Mouse (Mus musculus): Measurements from ENCODE around the gene Rp9.

The Rp9 gene

DNA sequence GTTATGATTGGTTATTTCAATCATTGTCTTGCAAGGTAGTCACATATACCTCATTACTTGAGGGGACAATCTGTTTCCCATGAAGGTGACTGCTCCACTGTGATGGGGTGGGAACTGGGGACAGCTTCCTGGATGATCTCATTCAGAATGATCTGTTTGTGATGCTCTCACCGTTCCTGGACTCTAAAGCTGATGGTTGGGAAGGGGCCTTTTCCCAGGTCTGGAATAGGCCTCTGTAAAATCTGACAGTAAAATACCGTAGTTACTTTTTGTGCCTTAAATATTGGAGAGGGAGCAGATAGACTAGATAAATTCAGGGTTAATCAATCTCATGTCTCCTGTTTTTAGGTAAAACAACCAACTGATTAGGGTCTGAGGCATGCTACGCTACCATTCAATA, at the start of gene Rp9:
Gene Rp9, minus strand, starts transcription at position 101 of the 400 bp plus-strand sequence.
- in situ Hi-C loops (cut with MboI), result no loop called here

DNA sequence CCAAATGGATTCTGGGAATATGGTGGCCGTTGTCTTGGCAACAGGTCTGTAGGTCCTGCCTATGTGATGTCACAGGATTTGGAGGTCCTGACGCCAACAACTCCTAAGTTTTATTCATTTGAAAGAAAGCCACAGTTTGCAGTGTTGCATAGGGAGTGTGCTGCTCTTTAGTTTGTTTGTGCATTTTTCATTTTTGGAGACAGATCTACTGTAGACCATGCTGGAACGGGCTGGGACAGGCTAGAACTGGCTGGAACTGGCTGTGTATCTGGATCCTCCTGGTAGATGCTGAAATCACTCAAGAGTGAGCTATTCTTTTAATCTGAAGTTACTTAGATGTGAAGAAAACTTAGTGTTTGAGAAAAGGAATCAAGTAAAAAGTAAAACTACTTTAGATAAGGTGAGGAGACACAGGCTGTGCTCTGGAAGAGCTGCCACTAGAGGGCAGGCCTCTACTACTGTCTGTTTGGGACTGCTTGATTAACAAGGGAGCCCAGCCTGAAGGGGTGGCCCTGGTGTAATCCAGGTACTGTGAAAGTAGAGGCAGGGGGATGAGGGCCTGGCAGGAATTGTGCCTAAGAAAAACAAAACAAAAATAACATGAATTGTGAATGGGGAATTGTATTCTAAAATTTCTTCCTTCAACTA, 49.0 kb upstream of the Rp9 start:
- in situ Hi-C loops (cut with MboI), result no loop called here

- in situ Hi-C loops (cut with MboI), result no loop called here
These were observed 45.5 kb upstream of the Rp9 start for GRCm38 (mm10) chr9:22515076-22515475.

- in situ Hi-C loops (cut with MboI), result no loop called here
These were observed 36.0 kb upstream of the Rp9 start for GRCm38 (mm10) chr9:22505574-22505973.

GRCm38 (mm10) chr9:22503581-22503980, 34.0 kb upstream of the Rp9 start:
- in situ Hi-C loops (cut with MboI), result no loop called here

DNA sequence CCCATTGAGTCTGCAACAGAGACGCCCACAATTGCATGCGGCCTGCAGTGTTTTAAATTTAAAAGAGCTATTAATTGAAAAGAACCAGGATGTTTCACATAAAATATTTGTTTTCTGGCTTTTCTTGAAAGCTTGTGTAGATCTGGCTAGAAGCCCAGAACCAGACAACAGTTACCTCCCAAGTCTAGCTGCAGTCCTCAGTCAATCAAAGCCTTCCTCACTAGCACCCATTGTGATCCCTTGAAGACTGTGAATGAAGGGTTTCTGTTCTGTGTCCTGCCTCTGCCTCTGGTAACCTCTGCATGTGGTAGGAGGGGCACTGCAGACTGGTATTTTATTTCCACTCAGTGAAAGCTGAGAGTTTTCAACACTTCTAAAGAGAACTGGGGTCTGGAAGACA, 33.4 kb upstream of the Rp9 start:
- in situ Hi-C loops (cut with MboI), result no loop called here

DNA sequence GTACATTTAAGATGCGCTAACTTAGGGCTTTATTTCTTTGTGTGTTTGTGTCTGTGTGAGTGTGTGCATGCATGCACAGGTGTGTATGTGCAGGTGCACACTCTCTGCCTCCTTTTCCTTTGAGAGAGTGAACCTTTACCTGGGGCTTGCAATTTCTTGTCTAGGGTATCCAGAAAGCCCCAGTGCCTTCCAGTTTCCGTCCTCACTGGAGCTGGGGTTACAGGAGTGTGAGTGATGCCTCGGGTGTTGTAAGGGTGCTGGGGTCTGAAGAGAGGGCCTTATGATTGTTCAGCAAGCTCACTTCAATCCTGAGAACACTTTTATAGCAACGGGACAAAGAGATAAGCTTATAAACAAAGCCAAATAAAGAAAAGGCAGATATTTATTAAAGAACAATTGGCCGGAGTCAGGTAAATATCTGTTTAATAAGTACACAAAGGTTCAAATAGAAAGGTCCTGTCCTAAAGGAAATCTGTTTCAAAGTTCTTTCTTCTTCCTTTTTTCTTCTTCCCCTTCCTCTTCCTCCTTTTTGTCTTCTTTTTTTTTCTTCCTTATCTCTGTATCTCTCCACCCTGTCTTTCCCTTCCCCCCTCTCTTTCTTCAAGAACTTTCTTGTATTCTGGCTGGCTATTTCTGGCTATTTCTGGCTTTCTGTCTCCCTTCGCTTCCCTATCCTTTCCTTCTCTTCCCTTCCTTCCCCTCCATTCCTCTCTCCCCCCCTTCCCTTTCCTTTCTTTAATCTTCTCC, 27.7 kb upstream of the Rp9 start:
- in situ Hi-C loops (cut with MboI), result no loop called here

DNA sequence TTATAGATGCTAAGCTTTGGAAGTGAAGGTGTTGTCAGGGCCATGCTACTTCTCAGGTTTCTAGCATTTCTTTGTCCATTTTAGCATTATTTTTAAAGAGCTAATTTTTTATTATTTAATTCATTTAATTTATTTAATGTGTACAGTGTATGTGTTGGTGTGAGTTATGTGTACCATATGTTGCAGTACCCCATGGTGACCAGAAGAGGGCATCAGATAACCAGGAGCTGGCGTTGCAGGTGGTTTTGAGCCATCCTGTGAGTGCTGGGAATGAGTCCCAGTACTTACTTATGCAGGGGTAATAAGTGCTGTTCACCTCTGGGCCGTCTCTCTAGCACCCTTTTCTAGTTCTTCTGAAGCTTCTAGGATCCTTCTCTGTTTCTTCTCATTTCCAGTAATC, 25.6 kb upstream of the Rp9 start:
- in situ Hi-C loops (cut with MboI), result no loop called here

DNA sequence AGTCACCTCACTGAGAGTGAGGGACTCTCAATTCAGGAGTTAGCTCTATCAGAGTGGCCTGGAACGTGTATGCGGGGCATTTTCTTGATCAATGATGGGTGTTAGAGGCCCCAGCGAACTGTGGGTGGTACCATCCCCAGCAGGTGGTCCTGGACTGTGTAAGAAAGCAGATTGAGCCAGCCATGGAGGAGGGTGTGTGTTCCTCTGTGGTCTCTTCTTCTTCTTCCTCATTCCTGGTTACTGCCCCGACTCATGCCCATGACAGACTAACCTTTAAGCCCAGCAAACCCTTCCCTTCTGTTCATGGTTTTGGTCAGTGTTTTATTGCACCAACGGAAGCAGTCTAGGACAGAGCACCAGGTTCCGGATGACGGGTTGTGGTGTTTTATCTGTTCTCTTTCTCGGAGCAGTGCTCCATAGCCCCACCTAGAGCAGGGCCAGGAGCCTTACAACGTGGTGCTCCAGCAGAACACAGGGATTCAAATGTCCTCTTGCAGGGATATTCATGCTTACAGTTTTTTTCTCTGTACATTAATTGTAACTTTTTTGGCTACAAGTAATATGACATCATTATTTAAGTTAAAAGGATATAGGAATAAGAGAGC, 24.8 kb upstream of the Rp9 start:
- in situ Hi-C loops (cut with MboI), result no loop called here

DNA sequence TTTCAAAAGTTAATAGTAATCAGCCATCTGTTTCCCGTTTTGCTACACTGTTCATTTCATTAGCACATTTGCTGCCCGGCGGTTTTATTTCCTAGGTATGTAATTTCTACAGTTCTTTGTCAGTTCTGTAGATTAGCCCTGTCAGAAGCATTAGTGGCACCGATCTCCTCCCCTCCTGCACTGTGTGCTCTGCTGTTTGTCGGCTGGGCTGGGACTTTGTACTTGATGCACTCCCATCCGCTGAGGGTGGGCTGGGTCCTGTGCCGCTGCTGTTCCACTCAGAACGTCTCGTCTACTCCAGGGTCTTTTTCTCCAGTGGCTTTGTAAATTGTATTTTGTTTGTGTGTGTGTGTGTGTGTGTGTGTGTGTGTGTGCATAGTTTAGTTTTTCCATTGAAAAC, 19.4 kb upstream of the Rp9 start:
- in situ Hi-C loops (cut with MboI), result no loop called here

DNA sequence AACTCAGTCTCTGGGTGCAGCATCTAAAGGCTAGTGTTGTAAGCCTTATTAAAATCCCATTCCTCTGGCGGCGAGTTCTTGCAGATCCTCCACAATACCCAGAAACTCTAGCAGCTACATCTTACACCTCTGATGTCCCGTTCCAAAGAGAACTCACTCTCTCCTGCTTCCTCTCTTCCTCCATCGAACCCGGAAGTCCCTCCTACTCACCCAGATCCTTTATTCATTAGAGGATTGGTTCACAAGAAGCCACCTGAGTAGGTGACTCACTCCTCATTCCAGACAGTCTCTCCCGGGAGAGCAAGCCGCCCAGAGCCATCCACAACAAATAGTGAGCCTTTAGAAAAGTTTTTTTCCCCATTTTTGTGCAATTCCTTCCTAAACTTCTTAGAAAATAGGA, 16.7 kb upstream of the Rp9 start:
- in situ Hi-C loops (cut with MboI), result no loop called here

GRCm38 (mm10) chr9:22484562-22485308, 15.2 kb upstream of the Rp9 start:
- in situ Hi-C loops (cut with MboI), result no loop called here

DNA sequence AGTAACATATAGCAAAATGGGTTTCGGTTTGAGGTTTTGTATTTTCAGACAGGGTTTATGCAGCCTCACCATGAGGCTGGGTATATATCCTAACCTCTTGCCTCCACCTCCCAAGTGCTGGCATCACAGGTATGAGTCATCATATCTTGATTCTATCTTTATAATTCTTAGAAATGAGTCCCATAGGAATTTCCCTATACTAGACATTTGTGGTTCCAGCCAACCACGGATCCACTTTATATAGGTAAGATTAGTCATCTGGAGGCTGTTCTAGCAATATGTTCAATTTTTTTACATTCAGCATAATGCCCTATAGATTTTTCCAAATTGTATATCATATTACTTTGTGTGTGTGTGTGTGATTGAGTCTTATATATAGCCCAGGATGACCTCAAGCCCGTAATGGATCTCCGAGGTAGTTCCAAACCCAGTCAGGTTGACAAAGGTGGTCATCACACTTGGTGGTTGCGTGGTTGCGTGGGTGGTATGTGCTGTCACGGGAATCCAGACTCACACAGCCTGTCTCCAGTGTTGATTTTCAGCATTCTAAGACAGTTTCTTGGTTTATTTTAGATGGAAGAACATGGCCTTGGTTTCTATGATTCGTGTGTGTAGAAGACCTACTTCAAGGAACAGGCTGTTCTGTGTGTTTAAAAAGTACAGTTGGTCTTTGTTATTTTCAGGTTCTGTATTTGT, 14.5 kb upstream of the Rp9 start:
- in situ Hi-C loops (cut with MboI), result no loop called here

DNA sequence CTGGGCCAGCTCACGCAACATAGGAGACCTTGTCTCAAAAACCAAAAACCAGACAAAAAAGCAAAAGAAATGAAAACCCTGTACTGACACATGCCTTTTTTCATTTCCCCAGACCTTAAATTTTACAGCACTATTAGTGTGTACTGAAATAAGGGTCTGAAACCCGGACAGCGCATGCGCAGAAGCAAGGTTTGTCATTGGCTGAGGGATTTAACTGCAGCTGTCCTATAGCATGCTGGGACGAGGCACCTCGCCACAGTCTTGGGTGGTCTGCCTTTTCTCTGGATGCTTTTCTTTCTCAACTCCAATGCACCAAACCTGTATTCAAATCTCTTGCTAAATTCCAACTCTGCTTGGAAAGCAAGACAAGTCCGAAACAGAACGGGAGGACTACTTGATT, 9.4 kb upstream of the Rp9 start:
- in situ Hi-C loops (cut with MboI), result no loop called here

- in situ Hi-C loops (cut with MboI), result no loop called here
These were observed 6.7 kb upstream of the Rp9 start for GRCm38 (mm10) chr9:22476265-22476664.

GRCm38 (mm10) chr9:22475424-22475868, 5.9 kb upstream of the Rp9 start, which contains the start of gene Bbs9:
TSS of gene Bbs9 (plus strand) at chr9:22475715.
- in situ Hi-C loops (cut with MboI), result no loop called here

DNA sequence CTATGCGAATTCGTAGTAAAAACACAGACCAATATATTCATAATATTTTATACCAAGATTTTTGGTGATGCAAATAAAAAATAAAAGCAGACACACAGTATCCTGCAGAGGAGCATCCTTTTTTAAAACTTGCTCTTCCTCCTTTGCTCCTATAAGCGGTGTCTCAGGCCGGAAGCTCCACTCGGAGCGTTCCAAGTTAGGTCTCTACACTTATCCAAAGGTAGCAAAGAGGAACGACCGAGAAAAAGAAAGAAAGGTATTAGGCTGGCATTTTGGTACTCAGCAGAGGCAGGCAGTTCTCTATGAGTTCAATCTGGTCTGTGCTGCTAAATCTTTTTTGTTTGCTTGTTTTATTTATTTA, 664 bp downstream of the Rp9 start:
- in situ Hi-C loops (cut with MboI), result no loop called here

- in situ Hi-C loops (cut with MboI), result no loop called here
These were observed 1.2 kb downstream of the Rp9 start for GRCm38 (mm10) chr9:22468170-22468898.

DNA sequence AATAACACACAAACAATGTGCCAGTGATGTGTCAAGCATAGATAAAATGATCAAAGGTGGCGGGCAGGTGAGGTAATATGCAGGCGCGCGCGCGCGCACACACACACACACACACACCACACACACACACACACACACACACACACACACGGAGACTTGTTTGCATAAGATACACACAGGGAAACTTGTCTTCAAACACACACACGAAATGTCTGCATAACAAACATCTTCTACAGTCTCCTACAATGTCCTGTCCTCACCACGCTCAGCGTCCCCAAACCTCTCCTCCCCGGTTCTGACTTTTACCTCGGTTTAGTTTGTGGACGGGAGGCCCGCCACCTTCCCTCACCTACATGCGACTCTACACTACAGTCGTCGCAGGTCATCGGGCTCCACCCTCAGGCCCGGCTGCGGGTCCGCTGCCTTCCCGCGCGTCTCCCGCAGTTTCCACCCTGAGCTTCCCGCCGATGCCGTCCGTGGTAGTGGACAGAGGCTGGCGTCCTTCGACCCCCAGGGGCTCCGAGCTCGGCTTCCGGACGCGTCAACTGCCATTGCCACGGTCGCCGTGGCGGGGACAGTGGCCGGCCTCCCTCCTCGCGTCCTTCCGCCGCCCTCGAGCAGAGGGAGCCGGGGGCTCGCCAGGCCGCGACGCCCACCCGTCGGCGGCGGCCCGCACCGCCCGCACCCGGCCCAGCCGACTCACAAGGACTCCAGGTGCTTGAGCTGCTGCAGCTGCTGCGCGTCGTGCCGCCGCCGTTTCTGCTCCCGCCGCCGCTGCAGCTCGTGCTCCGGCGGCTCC, 2.0 kb downstream of the Rp9 start:
- in situ Hi-C loops (cut with MboI), result no loop called here

DNA sequence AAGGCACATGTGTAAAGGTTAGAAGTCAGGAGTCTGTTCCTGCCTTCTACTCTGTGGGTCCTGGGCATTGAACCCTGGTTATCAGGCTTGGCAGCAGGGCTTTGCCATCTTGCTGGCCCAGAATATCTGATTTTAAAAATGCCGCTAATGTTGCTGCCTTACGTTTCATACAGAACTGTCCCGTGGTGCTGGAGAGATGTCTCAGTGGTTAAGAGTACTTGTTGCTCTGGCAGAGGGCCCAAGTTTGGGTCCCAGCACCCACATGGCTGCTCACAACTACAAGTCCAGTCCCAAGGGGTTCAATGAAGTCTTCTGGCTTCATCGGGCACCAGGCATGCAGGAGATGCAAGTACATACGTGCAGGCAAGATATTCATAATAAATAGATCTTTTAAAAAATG, 3.3 kb downstream of the Rp9 start:
- in situ Hi-C loops (cut with MboI), result no loop called here
